Mouse (Mus musculus) layer of hippocampus, adult 9-10 months (tissue): ENCODE data around the gene Psmb5.
"Not testable (repeated sequence)": the region's sequence is repeated elsewhere in the genome, so short reads cannot be mapped to it uniquely, and the experiment has no call there.

Source experiments
- DNase-seq: peaks from one replicate; pipeline ENCODE4 v3.0.0; 2022; ENCODE audit warnings: low spot score

Psmb5 gene

DNA sequence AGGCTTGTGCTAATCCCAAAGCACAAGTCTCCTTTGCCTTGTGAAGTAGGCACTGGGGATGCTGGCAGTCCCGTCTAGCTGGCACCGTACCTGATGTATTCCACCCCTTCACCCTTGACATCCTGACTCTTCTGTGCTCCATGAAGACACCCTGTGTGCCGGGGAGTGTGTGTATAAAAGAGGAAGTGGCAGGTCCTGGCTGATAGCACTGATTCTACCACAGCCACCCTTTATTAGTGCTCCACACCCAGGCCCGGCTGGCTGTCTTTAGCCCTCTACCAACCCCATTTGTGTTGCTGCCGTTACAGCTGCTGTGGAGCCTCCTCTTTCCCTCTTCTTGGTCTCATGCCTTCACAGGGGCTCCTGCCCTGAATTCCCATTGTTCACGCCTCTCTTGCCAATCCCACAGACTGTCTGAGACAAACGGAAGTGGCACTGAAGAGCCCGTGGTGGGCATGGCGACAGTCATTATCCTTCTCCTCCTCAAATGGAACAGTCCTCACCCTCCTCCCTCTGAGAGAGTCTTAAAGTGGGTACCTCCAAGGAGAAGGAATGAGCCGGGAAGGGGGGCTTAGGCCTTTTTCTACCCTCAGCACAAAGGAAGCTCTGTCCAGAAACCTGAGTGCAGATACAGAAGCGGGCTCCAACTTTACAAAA is 12.9 kb upstream of the Psmb5 start:
- no peak for DNase-seq

DNA sequence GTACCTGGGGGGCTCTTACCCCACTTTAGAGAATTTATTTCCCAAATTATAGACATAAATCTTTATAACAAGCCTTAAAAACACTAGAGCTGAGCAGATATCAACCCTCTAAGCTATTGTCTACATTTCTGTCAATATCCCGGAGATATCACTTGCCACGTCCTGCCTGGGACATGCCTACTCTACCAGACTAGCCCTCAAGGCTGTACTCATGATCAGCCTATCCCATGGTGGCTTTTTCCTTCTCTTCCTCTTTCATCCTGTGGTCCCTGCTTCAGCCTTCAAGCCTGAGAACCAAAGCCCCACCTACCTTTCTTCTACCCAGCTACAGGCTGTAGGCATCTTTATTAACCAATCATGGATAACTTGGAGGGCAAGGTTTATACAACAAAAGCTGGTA is 12.0 kb upstream of the Psmb5 start:
- no peak for DNase-seq

DNA sequence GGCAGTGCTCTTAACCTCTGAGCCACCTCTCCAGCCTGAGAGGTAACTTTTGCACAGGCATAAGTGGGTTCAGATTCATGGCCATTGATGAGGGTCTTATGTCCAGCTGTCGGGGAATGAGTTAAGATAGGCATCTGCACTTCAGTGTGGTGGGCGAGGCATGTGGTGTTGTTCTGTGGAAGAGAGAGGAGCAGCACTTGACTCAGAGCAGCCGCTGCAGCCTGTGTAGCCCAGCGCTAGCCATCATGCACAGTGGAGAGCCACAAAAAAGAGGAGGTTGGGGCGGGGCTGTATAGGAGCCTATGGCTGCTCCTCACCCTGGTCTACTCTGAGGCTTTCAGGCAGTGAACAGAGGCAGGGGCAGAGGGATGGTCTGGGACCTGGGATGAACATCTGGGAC is 10.3 kb upstream of the Psmb5 start:
- DNase-seq = no peak

DNA sequence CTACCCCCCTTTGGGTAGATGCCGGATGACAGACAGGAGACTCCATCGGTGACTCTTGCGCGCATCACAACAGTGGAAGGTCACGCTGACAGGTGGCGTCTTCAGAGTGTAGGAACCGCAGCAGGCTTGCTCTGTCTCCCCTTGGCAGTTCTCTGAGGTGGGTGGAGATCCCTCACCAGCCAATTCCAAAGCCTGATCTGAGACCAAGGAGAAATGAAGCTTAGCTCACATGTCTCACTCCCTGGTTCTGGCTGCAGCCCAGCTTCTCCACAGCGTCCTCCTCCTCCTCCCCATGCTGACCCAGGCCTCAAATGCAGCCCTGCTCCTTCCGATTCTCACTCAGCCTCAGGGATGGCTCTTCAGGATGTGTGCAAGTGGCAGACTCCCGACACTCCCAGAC is 7.2 kb upstream of the Psmb5 start:
- DNase-seq = no peak

DNA sequence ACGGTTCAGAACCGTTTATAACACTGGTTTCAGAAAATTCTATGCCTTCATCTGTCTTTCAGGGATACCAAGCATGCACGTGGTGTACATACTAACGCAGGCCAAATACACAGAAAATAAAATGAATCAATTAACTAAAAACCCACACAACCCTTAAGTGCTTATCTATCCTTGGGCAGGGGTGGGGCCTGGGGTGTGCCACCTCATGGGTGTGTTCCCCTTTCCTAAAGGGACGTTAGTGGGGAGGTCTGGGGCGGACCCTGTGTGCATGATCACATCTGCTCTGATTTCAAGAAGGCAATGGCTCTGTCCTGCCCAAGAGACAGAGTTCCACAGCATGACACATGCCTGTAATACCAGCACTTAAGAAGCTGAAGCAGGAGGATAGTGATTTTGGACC is 5.5 kb upstream of the Psmb5 start:
- no peak for DNase-seq

DNA sequence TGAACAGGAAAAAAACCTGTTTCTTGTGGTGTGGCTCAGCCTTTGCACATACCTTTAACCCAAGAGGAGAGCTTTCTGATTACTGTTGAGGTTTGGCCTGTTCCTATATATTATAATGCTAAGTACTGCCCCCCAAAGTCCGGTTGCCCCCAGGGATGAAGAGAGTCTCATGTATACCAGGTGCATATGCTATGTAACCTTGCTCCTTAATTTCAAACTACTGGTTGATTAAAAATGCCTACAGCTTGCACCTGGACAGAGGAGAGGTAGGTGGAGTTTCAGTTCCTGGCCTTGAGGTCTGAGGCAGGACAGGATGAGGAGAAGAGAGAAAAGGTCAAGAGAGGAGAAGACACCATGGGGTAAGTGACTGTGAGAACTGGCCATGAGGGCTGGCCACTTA is 3.3 kb upstream of the Psmb5 start, which contains the start of gene Psmb11:
Gene Psmb11 (plus strand): TSS at position 301 of the 400 bp plus-strand sequence.
- no peak for DNase-seq

DNA sequence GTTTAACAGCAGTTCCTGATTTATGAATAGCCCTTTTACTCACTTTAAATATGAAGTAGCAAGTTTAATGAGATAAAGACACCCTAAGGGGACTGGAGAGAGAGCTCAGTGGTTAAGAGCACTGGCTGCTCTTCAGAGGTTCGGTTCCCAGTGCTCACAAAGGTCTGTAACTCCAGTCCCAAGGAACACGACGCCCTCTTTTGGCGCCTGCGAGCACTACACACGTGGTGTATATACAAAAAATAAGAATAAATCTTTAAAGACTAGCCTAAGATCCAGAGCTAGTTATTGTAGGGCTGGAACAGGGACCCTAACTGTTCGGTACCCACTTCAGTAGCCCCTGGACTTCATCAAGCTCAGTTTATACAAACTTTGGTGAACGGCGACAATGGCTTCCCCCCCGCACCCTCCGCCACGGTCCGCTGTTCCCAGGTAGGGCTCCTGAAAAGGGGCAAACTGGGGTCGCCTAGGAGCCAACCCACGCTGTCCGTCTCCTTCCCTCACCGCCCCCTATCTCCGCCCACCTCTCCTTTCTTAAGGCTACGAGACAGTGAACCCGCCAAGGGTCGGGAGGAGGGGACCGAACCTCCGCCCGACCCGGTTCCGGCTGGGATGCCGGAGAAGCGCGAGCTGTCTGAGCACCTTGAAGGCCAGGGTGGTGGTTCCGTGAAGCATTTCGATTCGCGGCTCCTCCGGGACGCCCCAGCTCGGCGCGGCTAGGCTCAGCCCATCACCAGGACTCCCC is 498 bp downstream of the Psmb5 start:
- DNase-seq = no peak

DNA sequence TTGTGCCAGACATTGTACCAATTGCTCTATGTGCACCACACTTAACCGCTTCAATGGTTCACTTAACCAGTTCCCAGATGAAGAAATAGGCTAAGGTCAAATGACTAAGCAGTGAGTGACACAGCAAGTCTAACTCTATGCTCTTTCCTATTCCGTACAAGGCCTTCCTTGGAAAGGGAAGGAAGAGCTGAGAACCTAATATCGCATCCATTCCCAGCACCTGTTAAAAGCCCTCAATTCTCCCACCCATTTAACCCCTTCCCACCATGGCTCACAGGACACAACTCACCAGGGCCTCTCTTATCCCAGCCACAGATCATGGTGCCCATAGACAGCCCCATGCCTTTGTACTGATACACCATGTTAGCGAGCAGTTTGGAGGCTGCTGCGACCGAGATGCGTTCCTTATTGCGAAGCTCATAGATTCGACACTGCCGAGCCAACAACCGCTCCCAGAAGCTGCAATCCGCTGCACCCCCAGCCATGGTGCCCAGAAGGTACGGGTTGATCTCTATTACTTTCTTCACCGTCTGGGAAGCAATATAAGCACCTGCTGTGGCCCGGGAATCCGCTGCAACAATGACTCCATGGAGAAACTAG is 1.5 kb downstream of the Psmb5 start:
- no peak for DNase-seq

DNA sequence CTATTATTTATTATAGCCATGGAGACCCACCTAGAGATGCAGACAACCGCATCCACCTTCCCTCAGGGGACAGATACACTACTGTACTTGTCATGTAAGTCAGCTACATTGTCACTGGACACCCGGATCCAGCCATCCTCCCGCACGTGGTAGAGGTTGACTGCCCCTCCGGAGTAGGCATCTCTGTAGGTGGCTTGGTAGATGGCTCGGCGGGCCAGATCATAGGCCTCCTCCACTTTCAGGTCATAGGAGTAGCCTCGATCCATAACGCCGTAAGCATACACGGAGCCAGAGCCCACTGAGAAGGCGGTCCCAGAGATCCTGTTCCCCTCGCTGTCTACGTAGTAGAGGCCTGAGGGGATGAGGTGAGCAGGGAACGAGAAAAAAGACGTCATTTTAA is 3.7 kb downstream of the Psmb5 start:
- not testable (repeated sequence) for DNase-seq

DNA sequence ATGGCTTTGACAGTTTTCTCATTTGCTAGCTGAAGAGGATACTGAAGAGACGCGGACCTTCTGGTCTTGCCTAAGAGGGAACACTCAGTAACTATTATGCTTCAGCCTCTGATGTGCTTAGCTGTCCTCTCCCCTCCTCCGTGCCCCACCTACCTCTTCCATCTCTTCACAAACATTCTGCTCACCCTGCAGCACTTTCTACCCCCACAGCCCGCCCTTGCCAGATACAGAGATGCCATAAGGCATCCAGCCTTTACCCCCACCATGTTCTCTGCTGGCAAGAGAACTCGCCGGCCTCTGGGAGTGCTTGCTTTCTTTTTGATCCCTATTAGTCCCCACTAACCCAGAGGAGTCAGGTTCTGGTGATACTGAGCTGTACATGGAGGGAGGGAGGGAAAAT is 7.2 kb downstream of the Psmb5 start:
- DNase-seq = peak; percentile 48

DNA sequence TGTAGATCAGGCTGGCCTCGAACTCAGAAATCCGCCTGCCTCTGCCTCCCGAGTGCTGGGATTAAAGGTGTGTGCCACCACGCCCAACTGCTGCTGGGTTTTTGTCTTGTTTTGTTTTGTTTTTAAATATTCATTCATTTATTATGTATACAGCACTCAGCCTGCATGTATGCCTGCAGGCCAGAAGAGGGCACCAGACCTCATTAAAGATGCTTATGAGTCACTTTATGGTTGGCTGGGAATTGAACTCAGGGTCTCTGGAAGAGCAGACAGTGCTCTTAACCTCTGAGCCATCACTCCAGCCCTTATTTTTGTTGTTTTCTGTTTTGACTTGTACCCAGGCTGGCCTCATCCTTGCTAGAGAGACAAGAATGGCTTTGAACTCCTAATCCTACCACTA is 7.9 kb downstream of the Psmb5 start:
- no peak for DNase-seq

DNA sequence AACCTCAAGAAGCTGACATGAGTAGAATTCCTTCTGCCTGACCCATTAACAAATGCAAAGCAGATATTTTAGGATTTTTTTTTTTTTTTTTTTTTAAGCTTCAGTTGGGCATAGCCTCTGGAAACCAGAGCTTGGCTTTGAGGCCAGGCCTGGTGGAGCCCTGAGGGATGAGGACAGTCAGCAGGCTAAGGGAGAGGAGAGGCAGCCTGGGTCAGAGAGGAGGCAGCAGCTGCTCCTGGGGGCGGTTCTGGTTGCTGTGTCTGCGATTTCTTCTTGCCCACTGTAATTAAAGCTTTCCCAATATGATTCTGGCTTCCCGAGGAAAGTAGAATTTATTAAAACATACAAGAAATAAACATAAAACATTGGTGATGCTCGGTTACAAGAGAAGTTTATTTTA is 8.6 kb downstream of the Psmb5 start:
- no peak for DNase-seq

DNA sequence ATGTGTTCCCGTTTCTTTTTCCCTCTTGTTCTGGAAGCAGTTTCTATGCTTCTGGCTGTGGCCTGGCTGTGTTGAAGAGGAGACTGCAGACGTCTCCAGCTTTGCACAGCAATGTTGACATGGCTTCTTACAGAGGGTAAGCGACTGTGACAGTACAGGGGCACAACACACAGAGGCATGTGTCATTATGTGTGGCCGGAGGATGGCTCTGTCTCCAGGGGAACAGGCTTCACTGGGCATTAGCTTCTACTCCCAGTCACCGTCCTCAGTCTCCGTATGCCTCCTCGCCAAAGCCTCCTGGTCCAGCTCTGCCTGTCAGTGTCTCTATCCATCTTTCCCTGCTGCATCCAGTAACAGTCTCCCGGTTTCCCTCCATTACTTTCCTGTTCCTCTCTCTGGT is 10.6 kb downstream of the Psmb5 start:
- DNase-seq = no peak

DNA sequence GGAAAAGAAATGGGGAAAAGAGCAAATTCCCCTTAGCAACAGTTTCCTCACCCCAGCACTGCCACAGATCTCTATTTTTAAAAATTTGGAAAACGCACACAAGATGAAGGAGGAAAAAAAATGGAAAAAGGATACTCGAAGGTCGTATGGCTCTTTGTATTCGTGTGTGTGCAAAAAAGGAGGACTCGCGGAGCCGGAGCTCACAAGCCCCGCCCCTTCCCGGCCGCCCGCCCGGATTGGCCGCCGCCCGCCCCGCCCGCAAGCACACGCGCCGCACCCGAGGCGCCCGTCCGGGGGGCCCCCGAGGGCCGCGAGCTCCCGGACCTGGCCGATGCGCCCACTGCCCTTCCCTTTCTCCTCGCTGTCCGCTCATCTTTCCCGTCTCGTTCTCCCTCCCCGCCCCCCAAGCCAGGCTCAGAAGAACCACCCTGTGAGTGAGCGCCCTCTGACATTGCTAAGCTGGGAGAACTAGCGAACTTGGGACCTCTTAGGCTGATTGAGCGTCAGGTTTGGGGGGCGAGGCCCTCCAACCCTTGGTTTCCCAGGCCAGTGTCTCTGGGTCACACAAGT is 12.0 kb downstream of the Psmb5 start, which contains the start of gene 4931414P19Rik:
Gene 4931414P19Rik (minus strand): TSS at position 242 of the 570 bp plus-strand sequence.
- DNase-seq = peak; percentile 39

DNA sequence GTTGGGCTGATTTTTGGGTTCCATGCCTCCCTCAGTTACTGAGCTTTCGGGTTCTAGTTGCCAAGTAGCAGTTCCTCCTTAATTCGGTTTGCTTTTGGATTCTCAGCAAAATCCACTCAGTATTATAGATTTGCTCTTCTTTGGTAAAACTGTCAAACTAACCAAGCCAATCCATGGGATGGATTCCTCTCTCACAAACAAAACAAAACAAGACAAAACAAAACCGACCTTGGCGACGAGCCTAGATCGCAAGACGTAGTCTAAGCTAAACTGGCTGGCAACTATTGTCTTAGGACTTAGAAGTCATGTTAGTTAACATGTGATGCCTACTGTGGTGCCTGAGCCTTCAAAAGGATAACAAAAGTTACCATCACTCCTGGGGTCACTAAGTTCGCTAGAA is 14.1 kb downstream of the Psmb5 start:
- DNase-seq = no peak

DNA sequence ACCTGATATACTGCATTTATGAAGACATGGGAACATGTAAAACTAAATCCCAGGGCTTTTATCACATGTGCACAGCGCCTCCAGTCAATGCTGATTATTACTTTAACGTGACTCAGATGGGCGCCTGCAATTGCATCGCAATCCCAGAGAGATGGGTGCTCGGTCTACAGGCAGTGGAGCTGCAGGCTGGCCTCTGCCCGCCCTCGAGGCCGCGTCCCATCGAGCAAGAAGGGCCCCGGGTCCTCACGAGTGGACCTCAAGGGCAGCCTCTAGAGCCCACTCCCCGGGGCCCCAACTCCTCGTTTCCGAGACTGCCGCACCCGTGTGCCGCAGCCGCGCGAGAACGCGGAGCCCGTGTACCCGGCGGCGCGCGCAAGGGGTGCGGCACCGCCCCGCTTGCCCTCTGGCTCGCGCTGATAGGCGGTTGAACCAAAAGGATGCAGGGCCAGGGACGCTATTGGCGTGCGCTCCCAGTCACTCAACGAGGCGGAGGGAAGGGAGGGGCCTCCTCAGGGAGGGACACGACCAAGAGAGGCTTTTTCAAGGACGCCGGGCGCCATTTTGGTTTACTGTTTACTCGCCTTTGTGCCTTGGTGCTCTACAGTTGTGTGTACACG is 14.7 kb downstream of the Psmb5 start:
- peak; percentile 75 for DNase-seq

DNA sequence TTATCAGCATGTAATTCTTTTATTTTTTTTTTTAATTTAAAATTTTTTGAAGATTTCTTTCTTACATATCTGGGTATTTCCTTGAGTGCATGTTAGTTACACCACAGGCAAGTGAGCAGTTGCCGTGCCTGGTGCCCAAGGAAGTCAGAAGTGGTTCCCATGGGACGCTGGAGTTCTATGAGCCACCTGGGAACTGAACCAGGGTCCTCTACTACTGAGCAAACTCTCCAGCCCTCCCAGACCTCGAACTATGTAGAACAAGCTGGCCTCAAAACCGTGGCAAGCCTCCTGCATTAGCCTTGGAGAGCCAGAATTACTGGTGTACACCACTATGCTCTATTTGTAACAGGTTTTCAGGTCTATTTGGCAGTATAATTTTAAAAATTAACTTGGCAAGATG is 15.2 kb downstream of the Psmb5 start:
- DNase-seq = no peak

DNA sequence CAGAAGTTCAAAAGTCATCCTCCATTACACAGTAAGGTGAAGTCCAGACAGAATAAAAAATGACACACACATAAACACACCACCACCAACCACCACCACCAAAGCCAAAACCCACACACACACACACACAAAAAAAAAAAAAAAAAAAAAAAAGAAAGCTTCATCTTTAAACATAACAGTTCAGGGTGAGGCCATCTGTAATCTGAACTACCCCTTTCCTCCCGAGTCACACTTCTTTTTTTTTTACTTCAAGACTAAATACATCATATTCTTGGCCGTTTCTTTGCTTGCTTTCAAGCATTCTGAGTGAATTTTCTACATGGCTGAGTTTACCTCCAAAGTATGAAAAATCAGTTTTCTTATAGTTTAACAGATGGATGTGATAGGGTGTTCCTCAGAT is 16.2 kb downstream of the Psmb5 start:
- DNase-seq = no peak

DNA sequence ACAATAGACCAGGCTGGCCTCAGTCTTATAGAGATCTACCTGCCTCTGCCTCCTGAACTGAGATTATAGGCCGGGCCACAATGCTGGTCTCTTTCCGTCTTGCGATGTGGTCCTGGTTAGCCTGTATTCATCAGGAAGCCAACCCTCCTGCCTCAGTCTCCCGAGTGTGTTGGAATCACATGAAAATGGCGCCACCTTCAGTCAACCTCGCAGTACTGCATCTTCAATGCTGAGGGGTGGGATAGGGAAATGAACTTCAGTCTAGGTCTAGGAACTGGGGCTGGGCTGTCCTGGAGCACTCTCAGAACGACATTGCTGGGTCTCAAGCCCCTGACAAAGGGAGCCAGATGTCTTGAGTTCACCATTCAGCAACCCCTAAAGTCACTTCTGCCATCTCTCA is 20.7 kb downstream of the Psmb5 start:
- no peak for DNase-seq

DNA sequence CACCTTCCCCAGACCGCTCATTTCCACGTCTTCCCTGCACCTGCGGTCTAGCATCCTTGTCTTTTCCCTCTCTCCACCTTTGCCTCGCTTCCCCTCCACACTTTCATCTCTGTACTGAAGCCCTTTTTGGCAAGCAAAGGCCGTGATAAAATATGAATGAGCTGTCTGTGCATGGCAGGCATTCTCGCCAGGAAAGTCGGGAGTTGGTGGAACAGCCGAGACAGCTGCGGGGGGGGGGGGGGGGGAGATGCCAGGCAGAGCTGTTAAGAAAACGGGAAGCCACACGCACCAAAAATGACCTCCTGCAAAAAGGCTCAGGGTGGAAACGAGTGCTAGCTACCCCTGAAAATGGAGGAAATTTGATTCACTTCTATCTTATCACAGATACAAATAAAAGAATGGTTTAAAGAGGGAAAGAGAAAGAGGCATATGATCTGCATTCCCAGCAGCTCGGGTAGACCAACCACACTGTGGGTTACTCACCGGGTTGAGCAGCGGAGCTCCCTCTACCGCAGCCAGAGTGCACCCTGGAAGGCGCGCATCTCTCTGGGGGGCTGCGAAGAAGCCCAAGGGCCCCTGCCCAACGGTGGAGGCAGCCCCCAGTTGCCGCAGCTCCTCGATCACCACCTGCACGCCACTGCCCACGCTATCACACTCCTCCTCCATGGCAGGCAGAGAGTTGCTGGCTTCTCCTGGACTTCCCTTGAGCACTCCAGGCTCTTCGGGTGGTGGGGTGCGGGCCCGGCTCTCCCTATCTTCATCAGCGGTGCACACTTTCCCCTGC is 23.0 kb downstream of the Psmb5 start:
- no peak for DNase-seq

DNA sequence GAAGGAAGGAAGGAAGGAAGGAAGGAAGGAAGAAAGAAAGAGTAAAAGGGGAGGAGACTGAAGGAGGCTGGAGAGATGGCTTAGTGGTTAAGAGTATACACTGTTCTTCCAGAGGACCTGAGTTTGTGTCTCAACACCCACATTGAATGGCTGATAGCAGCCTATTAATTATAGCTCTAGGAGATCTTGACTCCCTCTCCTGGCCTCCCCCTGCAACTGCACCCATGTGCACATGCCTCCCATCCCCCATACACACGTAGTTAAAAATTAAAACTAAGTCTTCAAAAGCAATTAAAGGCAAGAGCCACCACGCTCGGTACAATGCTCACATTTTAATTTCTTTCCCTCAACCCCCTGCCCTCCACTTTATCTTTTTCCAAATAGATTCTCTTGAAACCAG is 23.8 kb downstream of the Psmb5 start:
- no peak for DNase-seq
